Mouse (Mus musculus) liver, adult 2 months (tissue): ENCODE results near the gene Gas6. TPM values are rescaled to one million over a fixed set of nuclear protein-coding genes. Genes with fewer than 3 reads are reported as not detected.

Experiments
- DNase-seq: peaks from one replicate; pipeline ENCODE4 v3.0.0-alpha.2; 2011; ENCODE audit warnings: low read depth, low spot score; ENCODE audit errors: extremely low read depth
- H3K27ac ChIP-seq: fragments of 200-500 bp; replicated peaks from 2 replicates; pipeline ENCODE4 v1.5.1; 2012; ENCODE audit warnings: low read depth, mild to moderate bottlenecking, control low read depth, inconsistent platforms, low read length; ENCODE audit not compliant: insufficient read depth
- H3K27me3 ChIP-seq: fragments of 200-500 bp; 2 replicates; pipeline ENCODE4 v1.6.1; 2012; ENCODE audit warnings: mild to moderate bottlenecking, moderate library complexity, low read length, inconsistent platforms; ENCODE audit not compliant: control insufficient read depth, insufficient read depth
- H3K36me3 ChIP-seq: fragments of 200-500 bp; 2 replicates; pipeline ENCODE4 v1.6.1; 2012; ENCODE audit warnings: low read length, inconsistent platforms; ENCODE audit not compliant: control insufficient read depth, insufficient read depth
- H3K4me1 ChIP-seq: fragments of 200-500 bp; 2 replicates; pipeline ENCODE4 v1.6.1; 2011; ENCODE audit warnings: low read length; ENCODE audit not compliant: control insufficient read depth, insufficient read depth
- H3K4me3 ChIP-seq: fragments of 200-500 bp; 2 replicates; pipeline ENCODE4 v1.5.1; 2011; ENCODE audit warnings: low read depth, mild to moderate bottlenecking, control low read depth, low read length, moderate library complexity; ENCODE audit not compliant: insufficient read depth
- H3K79me2 ChIP-seq: fragments of 200-500 bp; 2 replicates; pipeline ENCODE4 v1.6.1; 2012; ENCODE audit warnings: inconsistent platforms, mild to moderate bottlenecking, low read length, moderate library complexity; ENCODE audit not compliant: control insufficient read depth, insufficient read depth
- H3K9ac ChIP-seq: fragments of 200-500 bp; 2 replicates; pipeline ENCODE4 v1.6.1; 2012; ENCODE audit warnings: low read depth, mild to moderate bottlenecking, control low read depth, inconsistent platforms, low read length
- CTCF ChIP-seq: fragments of 200-500 bp; IDR thresholded peaks from 2 replicates; pipeline ENCODE4 v1.5.1; 2011; ENCODE audit warnings: low read depth, low read length, control low read depth
- POLR2A ChIP-seq: fragments of 200-500 bp; IDR thresholded peaks from 2 replicates; pipeline ENCODE4 v1.6.1; 2011; ENCODE audit warnings: low read length, control low read depth; ENCODE audit not compliant: insufficient read depth; ENCODE audit errors: extremely low read depth
- WGBS: fragments of 180-500 bp; shearing (Covaris S2); methylation state at CpG from one replicate; pipeline ENCODE4 v1.1.7; 2018; 5-methylcytosine and 5-hydroxymethylcytosine counted together
- polyA plus RNA-seq: library from polyadenylated mRNA; depleted of rRNA; stranded (reverse); fragments of >200 nt; gene quantifications from 2 replicates; pipeline ENCODE4 v1.2.3, GENCODE M21; 2012; rRNA removed
- total RNA-seq: library from RNA; depleted of rRNA; stranded (reverse); fragments of >200 nt; gene quantifications from 2 replicates; pipeline ENCODE4 v1.2.3, GENCODE M21; 2014; rRNA removed

The Gas6 gene
- total and polyA plus RNA-seq, 2 experiments = 25.5 to 36.6 TPM

DNA sequence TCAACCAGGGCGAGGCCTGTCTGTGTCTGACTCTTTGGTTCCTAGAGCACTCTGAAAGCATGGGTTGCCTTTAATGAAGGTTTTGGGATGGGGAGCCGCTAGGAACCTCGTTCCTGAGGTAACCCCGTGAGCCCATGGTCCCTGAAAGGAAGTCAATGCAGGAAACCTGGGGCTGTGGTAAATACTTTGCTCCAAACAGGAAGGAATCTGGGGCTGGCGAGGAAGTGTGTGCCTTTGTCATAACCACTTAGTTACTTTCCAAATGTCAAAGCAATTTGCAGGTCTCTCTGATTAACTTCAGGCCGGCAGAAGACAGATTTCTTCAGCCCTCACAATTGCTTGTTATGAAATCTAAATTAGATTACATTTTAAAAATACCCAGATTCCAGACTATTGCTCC lies 66.9 kb downstream of the Gas6 start:
- Histone ChIP-seq H3K4me1 (no peaks in the 10 kb centered on the region), H3K4me3 (no peak overlapping the region), H3K79me2 (no peaks in the 10 kb centered on the region), H3K9ac (no peak overlapping the region), H3K27me3 (no peaks in the 10 kb centered on the region), H3K27ac (no peak overlapping the region), H3K36me3 (no peaks in the 10 kb centered on the region)
- DNase-seq = no peak
- TF ChIP-seq CTCF (no peak), POLR2A (no peak)
- 71% methylated on average over 6 of the region's 6 CpGs for WGBS

DNA sequence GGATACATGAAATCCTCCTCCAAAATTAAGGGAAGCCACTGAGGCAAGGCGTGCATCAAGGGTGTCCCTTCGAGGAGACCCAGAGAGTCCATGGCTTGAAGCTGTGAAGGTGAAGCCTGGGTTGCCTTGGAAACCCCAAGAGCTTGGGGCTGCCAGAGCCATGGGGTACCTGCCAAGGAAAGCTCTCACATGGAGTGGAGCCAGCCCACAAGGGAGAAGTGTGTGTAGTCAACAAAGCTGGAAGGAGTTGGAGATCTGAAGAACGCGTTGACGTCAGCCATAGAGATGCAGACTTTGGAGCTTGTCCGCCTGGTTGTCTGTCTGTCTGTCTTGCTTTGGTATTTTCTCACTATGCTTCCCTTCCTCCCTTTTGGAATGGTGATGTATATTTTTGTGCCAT lies 73.3 kb downstream of the Gas6 start:
- Histone ChIP-seq H3K4me3 (no peak overlapping the region), H3K27me3 (no peaks in the 10 kb centered on the region), H3K4me1 (peaks cover 4% of the 10 kb centered on the region; the same call in 1 of the 2 replicates), H3K79me2 (no peaks in the 10 kb centered on the region), H3K9ac (no peak overlapping the region), H3K27ac (no peak overlapping the region), H3K36me3 (no peaks in the 10 kb centered on the region)
- no peak for TF ChIP-seq CTCF
- TF ChIP-seq POLR2A = no peak
- DNase-seq = no peak
- 91% methylated on average over 6 of the region's 6 CpGs for WGBS

- Histone ChIP-seq H3K36me3 (no peaks in the 10 kb centered on the region), H3K27ac (no peak overlapping the region), H3K79me2 (no peaks in the 10 kb centered on the region), H3K9ac (no peak overlapping the region), H3K4me1 (peaks cover 4% of the 10 kb centered on the region; the same call in 1 of the 2 replicates), H3K4me3 (no peak overlapping the region), H3K27me3 (no peaks in the 10 kb centered on the region)
- WGBS = 19% methylated on average over 2 of the region's 2 CpGs
- TF ChIP-seq CTCF (no peak), POLR2A (no peak)
- peak; percentile 68 for DNase-seq
Observed at GRCm38 (mm10) chr8:13419111-13419639, 75.1 kb downstream of the Gas6 start.

- Histone ChIP-seq H3K9ac (no peak overlapping the region), H3K79me2 (no peaks in the 10 kb centered on the region), H3K27ac (no peak overlapping the region), H3K27me3 (no peaks in the 10 kb centered on the region), H3K36me3 (no peaks in the 10 kb centered on the region), H3K4me1 (peaks cover 4% of the 10 kb centered on the region; the same call in 1 of the 2 replicates), H3K4me3 (no peak overlapping the region)
- no peak for DNase-seq
- TF ChIP-seq POLR2A = no peak
- no peak for TF ChIP-seq CTCF
- WGBS = 78% methylated on average over 10 of the region's 10 CpGs
Observed at GRCm38 (mm10) chr8:13415879-13416278, 78.4 kb downstream of the Gas6 start.

Other genes with a start within 250 kb of the Gas6 start
- 0.74 TPM in 1 of 2 replicates, not detected in the other for gene Adprhl1, start 240.3 kb downstream of the Gas6 start, total RNA-seq
- gene Adprhl1, start 240.3 kb downstream of the Gas6 start, polyA plus RNA-seq = not detected in 2 replicates
- gene Dcun1d2, start 206.4 kb downstream of the Gas6 start, total RNA-seq = 10.6 and 10.7 TPM in 2 replicates
- 11.0 and 13.1 TPM in 2 replicates for gene Dcun1d2, start 206.4 kb downstream of the Gas6 start, polyA plus RNA-seq
- gene Tmco3, start 206.3 kb downstream of the Gas6 start, total RNA-seq = 5.1 and 5.5 TPM in 2 replicates
- 7.0 and 9.0 TPM in 2 replicates for gene Tmco3, start 206.3 kb downstream of the Gas6 start, polyA plus RNA-seq
- 12.8 and 13.2 TPM in 2 replicates for gene Tfdp1, start 155.7 kb downstream of the Gas6 start, total RNA-seq
- gene Tfdp1, start 155.7 kb downstream of the Gas6 start, polyA plus RNA-seq = 12.9 TPM in 2 replicates
- not detected in 2 replicates for gene Atp4b, start 97.7 kb downstream of the Gas6 start, total RNA-seq
- gene Atp4b, start 97.7 kb downstream of the Gas6 start, polyA plus RNA-seq = not detected in 2 replicates
- not detected in 2 replicates for gene Grk1, start 89.4 kb downstream of the Gas6 start, total RNA-seq
- not detected in 2 replicates for gene Grk1, start 89.4 kb downstream of the Gas6 start, polyA plus RNA-seq
- gene Tmem255b, start 59.3 kb downstream of the Gas6 start, total RNA-seq = not detected in 2 replicates
- gene Tmem255b, start 59.3 kb downstream of the Gas6 start, polyA plus RNA-seq = 0.19 and 0.35 TPM in 2 replicates
- not detected in 2 replicates for gene 1700029H14Rik, start 68.0 kb upstream of the Gas6 start, total RNA-seq
- not detected in 2 replicates for gene 1700029H14Rik, start 68.0 kb upstream of the Gas6 start, polyA plus RNA-seq
- 10.3 TPM in 2 replicates for gene Rasa3, start 183.1 kb upstream of the Gas6 start, total RNA-seq
- gene Rasa3, start 183.1 kb upstream of the Gas6 start, polyA plus RNA-seq = 6.1 and 6.6 TPM in 2 replicates
- gene Cfap97d2, start 211.4 kb upstream of the Gas6 start, total RNA-seq = not detected in 2 replicates
- not detected in 2 replicates for gene Cfap97d2, start 211.4 kb upstream of the Gas6 start, polyA plus RNA-seq